Mouse (Mus musculus) splenic B cell, adult 2 months (primary cell): ENCODE results near the gene Gm5134.

Experiments
- DNase-seq: peaks from one replicate; pipeline ENCODE4 v3.0.0-alpha.2; 2011; ENCODE audit warnings: low read depth, low spot score
- H3K27me3 ChIP-seq: 2 replicates; pipeline ENCODE4 v1.6.1; 2012; ENCODE audit warnings: mild to moderate bottlenecking, low read length, moderate library complexity, mixed read lengths; ENCODE audit not compliant: control insufficient read depth, poor library complexity, insufficient read depth, severe bottlenecking
- H3K36me3 ChIP-seq: 2 replicates; pipeline ENCODE4 v1.6.1; 2012; ENCODE audit warnings: mild to moderate bottlenecking, low read length, moderate library complexity, mixed read lengths; ENCODE audit not compliant: control insufficient read depth, poor library complexity, insufficient read depth, severe bottlenecking

The Gm5134 gene

DNA sequence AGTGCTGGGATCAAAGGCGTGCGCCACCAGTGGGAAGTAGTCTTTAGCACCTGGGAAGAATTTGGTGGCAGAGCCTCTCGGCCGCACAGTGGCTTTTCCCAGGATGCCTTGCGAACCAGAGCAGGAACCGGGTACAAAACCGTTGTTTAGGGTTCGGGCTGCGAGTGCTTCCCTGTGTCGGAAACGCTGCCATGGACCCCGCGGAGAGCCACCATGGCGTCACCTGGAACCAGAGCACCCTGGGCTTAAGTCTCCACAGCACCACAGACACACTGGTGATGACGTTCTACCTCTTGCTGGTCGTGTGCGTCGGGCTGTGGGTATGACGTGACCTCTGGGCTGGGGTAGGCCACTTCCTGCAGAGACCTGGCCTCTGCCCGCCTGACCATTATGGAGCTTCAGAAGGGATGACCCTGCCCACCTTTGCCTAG, at the start of gene Gm5134:
Gm5134 (plus strand) TSS at position 134 of the 431 bp plus-strand sequence.
- no peaks in the 10 kb centered on the region for H3K36me3 ChIP-seq
- H3K27me3 ChIP-seq, result no peaks in the 10 kb centered on the region
- DNase-seq, result peak; percentile 38

- Histone ChIP-seq H3K27me3 (no peaks in the 10 kb centered on the region; the same call in 1 of the 2 replicates), H3K36me3 (peaks cover 22% of the 10 kb centered on the region)
- DNase-seq, result no peak
These were observed 47.4 kb upstream of the Gm5134 start for GRCm38 (mm10) chr10:75906882-75907281.

DNA sequence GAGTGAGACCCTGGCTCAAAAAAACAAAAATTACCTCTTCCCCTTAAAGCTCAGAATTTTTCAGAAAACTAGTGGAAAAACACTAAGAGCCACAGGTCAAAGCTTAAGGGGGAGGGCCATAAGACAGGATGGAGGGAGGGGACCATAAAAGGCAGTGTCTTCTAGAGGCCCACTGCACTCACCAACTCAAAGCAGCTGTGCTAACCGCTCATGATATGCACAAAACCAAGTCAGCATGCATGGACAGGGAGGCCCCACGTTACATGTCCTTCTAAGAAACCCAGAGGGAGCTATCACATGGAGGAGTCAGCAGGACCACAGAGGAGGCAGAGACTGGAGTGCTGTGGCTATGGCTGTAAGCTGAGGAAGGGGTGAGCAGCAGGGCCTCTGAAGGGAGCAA, 43.6 kb upstream of the Gm5134 start:
- DNase-seq, result no peak
- H3K36me3 ChIP-seq, result peaks cover 11% of the 10 kb centered on the region
- H3K27me3 ChIP-seq, result no peaks in the 10 kb centered on the region; the same call in 1 of the 2 replicates

DNA sequence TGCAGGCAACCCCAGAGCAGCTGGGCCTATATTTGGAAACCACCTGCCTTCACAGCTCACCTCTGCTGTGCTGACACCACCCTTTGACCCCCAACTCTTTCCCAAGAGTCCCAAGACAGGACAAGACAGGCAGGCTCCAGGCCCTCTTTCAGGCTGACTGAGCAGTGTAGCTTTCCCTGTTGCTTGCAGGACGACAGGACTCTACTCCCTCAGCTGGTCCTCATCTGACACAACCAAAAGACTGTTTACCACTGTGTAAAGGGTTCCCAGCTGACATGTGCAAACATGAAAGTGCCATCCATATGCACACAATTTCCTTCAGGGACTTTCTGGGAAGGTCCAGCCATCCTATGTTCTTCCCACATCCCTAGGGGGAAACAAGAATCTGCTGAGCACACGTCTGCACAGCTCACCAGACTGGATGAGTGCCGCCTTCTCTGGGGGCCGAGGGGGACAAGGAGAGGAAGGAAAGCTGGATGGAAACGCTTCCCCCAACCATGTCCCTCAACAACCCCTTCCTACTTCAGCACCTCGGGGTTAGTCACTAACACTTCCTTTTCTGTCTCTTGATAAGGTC, 41.2 kb upstream of the Gm5134 start:
- DNase-seq, result no peak
- H3K27me3 ChIP-seq, result no peaks in the 10 kb centered on the region
- peaks cover 8% of the 10 kb centered on the region for H3K36me3 ChIP-seq

DNA sequence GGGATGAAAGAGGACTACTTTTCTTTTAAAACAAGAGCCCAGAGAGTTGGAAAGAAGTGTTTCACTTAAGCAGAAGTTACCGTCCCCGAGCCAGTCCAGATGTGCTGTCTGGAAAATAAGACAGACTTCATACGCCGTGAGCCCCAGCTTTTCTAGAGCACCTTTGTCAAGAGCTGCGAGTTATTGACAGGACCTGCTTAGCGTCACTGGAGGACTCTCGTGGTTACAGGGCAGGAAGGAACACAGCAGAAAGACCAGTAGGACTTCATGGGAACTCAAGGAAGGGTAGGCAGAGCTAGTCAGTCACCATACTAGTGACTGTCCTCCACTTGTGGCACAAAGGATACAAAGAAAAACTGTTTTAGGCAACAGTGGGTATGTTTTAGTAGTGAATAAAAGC, 38.8 kb upstream of the Gm5134 start:
- no peaks in the 10 kb centered on the region for H3K27me3 ChIP-seq
- no peaks in the 10 kb centered on the region; the same call in 1 of the 2 replicates for H3K36me3 ChIP-seq
- DNase-seq, result no peak

DNA sequence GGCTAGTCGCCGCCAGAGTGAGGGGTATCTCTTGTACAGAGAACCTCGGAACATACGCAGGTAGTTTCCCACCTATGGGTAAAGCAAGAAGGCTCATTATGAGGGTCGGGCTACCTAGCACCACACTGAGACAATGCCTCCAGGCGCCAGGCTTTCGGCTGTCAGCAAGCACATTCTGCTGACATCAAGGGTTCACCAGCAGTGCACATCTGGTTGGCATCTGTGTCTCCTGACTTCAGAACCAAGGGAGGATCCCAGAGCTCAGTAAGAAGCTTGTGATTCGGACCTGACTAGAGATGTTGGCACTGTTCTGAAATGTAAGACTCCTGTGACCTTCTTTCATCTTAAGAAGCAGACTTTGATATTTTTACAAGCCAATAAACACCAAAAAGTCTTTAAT, 37.5 kb upstream of the Gm5134 start:
- H3K27me3 ChIP-seq, result no peaks in the 10 kb centered on the region

DNA sequence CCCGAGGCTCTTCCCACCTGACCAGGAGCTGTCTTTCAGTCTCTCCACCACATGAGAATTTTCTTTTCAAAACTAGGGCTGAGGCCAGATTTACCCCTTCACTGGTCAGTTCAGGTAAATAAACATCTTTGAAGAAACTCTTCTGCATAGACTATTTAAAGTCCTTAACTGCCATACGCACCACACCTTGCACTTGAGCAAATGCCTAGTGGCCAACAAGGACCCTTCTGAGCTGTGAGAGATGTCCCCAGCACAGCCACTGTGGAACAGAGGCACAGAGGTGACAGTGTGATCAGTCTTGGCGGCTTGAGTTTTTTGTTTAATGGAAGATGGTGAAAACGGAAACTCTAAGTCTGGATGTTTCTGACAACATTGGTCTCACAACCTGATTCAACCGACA, 35.3 kb upstream of the Gm5134 start:
- DNase-seq, result no peak
- Histone ChIP-seq H3K36me3 (no peaks in the 10 kb centered on the region), H3K27me3 (no peaks in the 10 kb centered on the region)

More for the DNA sequence above, 37.5 kb upstream of the Gm5134 start:
- DNase-seq, result no peak
- H3K36me3 ChIP-seq, result no peaks in the 10 kb centered on the region; the same call in 1 of the 2 replicates

DNA sequence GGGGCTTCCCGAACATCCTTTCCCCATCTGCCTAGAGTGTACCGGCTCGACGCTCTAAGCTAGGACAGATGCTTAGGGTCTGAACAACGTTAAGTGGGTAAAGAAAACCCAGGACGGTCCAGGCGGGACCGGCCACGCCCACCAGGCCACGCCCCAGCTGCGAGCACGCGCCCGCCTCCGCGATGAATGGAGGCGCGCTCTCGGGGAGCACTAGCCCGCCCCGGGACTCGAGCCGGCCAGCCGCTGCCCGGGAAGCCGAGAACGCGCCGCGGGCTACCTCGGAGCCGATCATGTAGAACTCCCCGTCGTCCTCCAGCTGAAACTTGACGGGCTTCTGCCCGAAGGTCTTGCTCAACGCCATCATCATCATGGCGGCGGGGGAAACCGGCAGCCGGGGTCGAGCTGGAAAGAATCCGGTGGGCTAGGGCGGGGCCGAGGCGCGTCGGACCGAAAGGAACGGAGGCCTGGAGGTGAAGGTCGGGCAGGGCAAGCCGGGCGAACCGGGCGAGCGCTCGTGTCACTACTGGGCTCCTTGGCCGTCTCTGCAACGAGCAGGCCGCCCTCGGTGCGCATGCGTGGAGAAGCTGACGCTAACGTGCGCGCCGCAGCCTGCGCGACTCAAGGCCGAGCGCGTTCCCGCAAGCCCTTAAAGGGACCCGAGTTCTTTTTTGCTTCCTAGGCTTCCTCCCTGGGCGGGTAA, 33.1 kb upstream of the Gm5134 start, which contains the start of gene Smarcb1:
Smarcb1 (minus strand) TSS at position 592 of the 700 bp plus-strand sequence.
- H3K27me3 ChIP-seq, result no peaks in the 10 kb centered on the region
- DNase-seq, result peak; percentile 95

DNA sequence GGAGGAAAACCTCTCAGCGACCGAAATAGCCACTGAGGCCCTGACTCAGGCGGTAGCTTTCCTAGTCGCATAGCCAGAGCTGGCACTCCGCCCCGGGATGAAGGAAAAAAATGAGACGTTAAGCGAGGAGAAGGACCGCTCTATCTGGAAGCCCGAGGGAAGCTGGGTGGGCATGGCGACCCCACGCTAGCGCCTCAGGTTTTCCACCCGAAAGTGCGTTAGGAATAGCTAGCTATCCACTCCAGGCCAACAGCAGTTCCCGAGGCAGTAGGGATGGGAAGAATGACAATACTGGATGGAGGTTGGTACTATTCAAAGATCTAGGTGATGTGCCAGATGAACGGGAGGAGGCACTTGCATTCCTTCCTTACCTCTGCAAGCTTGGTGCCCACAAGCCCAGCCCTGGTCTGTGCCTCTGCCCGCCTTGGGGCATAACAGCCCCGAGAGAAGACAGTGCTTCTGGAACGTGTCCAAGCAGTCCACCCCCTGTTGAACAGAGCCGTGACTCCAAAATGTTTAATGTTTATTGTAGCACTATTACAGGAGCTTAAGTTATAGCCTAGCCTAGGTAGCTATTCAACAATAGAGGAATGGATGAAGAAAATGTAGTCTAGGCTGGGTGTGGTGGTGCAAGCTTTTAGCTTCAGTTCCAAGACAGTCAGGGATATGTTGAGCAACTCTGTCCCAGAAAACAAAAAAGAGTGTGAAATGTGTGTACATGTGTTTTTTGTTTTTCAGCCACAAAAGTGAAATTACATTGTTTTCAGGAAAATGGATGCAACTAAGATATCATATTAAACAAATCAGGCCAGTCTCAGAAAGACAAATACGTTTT, 32.4 kb upstream of the Gm5134 start:
- Histone ChIP-seq H3K36me3 (no peaks in the 10 kb centered on the region), H3K27me3 (no peaks in the 10 kb centered on the region)
- DNase-seq, result no peak

More for the DNA sequence above, 33.1 kb upstream of the Gm5134 start, which contains the start of gene Smarcb1:
- no peaks in the 10 kb centered on the region for H3K36me3 ChIP-seq

DNA sequence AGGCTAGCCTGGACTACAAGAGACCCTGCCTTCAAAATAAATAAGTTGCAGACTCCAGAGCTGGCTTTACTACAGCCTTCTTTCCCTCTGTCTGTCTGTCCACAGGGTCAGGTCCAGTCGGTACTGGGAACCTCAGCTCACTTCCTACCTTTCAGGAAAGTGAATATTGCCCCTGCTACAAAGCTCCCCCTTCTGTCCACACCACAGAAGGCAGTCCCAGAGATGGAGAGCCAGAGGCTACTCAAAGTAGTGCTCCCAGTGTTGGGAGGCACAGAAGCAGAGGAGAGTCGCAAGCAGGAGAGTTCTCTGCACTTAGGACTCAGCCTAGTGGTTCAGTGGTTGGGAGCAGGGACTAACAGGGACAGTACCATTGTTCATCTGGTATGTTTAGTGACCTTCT, 30.0 kb upstream of the Gm5134 start:
- no peak for DNase-seq
- no peaks in the 10 kb centered on the region for H3K27me3 ChIP-seq
- H3K36me3 ChIP-seq, result no peaks in the 10 kb centered on the region

GRCm38 (mm10) chr10:75926396-75926795, 27.9 kb upstream of the Gm5134 start:
- no peak for DNase-seq
- Histone ChIP-seq H3K36me3 (no peaks in the 10 kb centered on the region), H3K27me3 (no peaks in the 10 kb centered on the region)

DNA sequence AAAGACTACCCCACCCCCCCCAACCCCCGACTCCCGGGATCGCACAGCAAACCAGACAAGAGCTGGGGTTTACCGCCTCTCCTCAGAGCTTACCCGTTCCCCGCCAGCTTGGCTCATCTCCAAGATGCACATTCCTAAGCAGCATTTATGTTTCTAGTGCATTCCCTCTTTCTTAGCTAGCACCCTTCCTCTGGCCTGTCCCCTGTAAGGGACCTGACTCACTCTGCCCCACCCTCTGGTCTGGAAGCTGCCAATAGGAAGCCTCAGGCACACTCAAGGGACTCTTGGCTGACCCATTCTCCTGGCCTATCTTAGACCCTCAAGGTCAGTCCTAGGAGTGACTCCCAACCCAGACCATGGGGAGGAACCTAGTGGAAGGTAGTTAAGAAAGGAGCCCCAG, 24.0 kb upstream of the Gm5134 start:
- DNase-seq, result no peak
- H3K36me3 ChIP-seq, result no peaks in the 10 kb centered on the region

DNA sequence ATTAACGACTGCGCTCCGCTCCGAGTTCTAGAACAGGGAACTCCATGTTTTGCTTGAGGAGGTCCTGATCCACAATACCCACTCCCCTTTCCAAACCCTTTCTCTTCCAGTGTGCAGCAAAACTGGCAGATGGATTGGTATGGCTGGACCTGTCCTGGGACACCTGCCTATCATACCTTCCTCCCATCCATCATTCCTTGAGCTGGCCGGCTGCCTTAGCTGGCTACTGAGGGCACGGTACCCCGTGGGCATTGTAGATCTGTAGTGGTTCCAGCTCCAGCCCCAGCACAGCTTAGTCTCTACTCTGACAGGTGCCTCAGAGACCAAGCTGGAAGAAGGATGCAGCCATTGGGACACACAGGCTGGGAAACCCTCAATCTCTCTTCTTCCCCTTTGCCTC, 23.0 kb upstream of the Gm5134 start:
- Histone ChIP-seq H3K27me3 (no peaks in the 10 kb centered on the region), H3K36me3 (no peaks in the 10 kb centered on the region)
- DNase-seq, result no peak

More for the DNA sequence above, 24.0 kb upstream of the Gm5134 start:
- no peaks in the 10 kb centered on the region for H3K27me3 ChIP-seq

DNA sequence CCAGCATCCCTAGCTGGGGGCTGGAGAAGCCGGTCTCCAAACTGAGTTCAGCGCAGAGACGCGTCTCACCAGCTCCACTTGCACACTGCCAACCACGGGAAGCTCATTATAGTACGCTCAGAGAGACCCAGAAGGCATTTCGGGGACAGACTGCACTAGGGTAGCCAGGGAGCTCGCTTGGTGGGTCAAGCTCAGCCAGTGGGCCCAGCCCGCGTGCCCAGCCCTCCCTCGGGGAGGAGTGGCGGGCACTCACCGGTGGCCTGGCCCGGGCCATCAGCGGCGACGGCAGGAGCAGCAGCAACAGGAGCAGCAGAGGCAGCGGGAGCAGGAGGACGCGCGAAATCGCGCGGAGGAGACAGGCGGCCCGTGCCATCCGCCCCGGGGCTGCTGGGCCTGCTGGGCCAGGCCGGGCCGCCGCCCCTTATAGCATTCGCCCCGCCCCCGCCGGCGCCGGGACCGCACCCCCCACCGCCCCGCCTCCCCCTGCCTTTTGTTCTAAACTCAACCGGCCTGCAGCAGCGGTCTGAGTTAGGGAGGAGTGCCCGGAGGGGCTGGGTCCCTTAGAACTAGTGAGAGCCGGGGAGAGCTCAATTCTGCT, 22.1 kb upstream of the Gm5134 start:
- peak; percentile 59 for DNase-seq
- Histone ChIP-seq H3K27me3 (no peaks in the 10 kb centered on the region), H3K36me3 (no peaks in the 10 kb centered on the region)
